Mouse (Mus musculus): ENCODE results near the gene Atp8b2. TPM values are rescaled to one million over a fixed set of nuclear protein-coding genes. Genes with fewer than 3 reads are reported as not detected.

The Atp8b2 gene
- total RNA-seq, 1 experiment, result 41.6 TPM

DNA sequence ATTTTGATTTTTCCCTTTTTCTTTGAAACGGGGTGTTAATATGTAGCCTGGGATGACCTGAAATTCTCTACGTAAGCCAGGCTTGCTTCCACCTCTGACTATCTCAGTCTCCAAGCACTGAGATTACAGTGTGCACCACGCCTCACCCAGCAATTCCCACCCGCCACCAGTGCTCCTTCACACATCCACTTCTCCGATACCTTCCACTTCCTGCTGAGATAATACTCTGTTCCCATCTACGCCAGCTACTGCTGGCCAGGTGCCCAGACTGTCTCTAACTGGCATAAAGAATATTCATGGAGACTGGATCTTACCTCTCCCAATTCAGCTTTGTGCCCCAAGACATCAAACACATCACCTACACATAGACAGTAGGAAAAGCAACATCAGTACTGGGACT lies 14.7 kb downstream of the Atp8b2 start:
- Histone ChIP-seq H3K27ac (ENCODE audit: insufficient read depth, low read depth, low read length, poor library complexity, severe bottlenecking) (no peak overlapping the region), H3K9ac (ENCODE audit: insufficient read depth, low read depth, low read length, poor library complexity, severe bottlenecking) (no peak overlapping the region), H3K4me1 (ENCODE audit: control insufficient read depth in 2 of 2, insufficient read depth in 2 of 2, low read length in 2 of 2, poor library complexity in 1 of 2) (no peaks in the 10 kb centered on the region), H3K4me3 (ENCODE audit: insufficient read depth in 1 of 2, low read depth in 1 of 2, low read length in 2 of 2, poor library complexity in 1 of 2, severe bottlenecking in 1 of 2) (no peak overlapping the region), H3K36me3 (ENCODE audit: control insufficient read depth, insufficient read depth, low read length, poor library complexity, severe bottlenecking) (peaks cover 63% of the 10 kb centered on the region), H3K9me3 (ENCODE audit: control insufficient read depth, insufficient read depth, low read depth, low read length) (no peaks in the 10 kb centered on the region)
- no peak for DNase-seq (ENCODE audit: low read depth, low spot score)
- in situ Hi-C loops (cut with MboI; ENCODE audit: low sequenced_read_pairs in 2 of 2, unreplicated experiment in 2 of 2), result no loop called here
- TF ChIP-seq ZNF384 (IDR thresholded peaks at IDR 0.05; ENCODE audit: low read depth, low read length) (no peak), CHD2 (IDR thresholded peaks at IDR 0.05; ENCODE audit: low read depth, low read length) (no peak), ZC3H11A (IDR thresholded peaks at IDR 0.05; ENCODE audit: borderline replicate concordance, low read depth, low read length) (no peak), MAFK (IDR thresholded peaks at IDR 0.05; ENCODE audit: insufficient read depth, low read depth, low read length) (no peak), HCFC1 (IDR thresholded peaks at IDR 0.05; ENCODE audit: borderline replicate concordance, insufficient read depth, low read length) (no peak)

GRCm38 (mm10) chr3:89948021-89948420 lies 15.3 kb downstream of the Atp8b2 start:
- in situ Hi-C loops (cut with MboI; ENCODE audit: low sequenced_read_pairs in 2 of 2, unreplicated experiment in 2 of 2), result no loop called here
- Histone ChIP-seq H3K9ac (ENCODE audit: insufficient read depth, low read depth, low read length, poor library complexity, severe bottlenecking) (no peak overlapping the region), H3K36me3 (ENCODE audit: control insufficient read depth, insufficient read depth, low read length, poor library complexity, severe bottlenecking) (peaks cover 70% of the 10 kb centered on the region), H3K4me3 (ENCODE audit: insufficient read depth in 1 of 2, low read depth in 1 of 2, low read length in 2 of 2, poor library complexity in 1 of 2, severe bottlenecking in 1 of 2) (no peak overlapping the region), H3K4me1 (ENCODE audit: control insufficient read depth in 2 of 2, insufficient read depth in 2 of 2, low read length in 2 of 2, poor library complexity in 1 of 2) (no peaks in the 10 kb centered on the region), H3K9me3 (ENCODE audit: control insufficient read depth, insufficient read depth, low read depth, low read length) (no peaks in the 10 kb centered on the region), H3K27ac (ENCODE audit: insufficient read depth, low read depth, low read length, poor library complexity, severe bottlenecking) (no peak overlapping the region; the same call in 1 of the 2 replicates)
- no peak for DNase-seq (ENCODE audit: low read depth, low spot score)
- no peak for TF ChIP-seq MAFK (IDR thresholded peaks at IDR 0.05; ENCODE audit: insufficient read depth, low read depth, low read length)
- TF ChIP-seq CHD2 (IDR thresholded peaks at IDR 0.05; ENCODE audit: low read depth, low read length), result no peak
- TF ChIP-seq ZC3H11A (IDR thresholded peaks at IDR 0.05; ENCODE audit: borderline replicate concordance, low read depth, low read length), result no peak

DNA sequence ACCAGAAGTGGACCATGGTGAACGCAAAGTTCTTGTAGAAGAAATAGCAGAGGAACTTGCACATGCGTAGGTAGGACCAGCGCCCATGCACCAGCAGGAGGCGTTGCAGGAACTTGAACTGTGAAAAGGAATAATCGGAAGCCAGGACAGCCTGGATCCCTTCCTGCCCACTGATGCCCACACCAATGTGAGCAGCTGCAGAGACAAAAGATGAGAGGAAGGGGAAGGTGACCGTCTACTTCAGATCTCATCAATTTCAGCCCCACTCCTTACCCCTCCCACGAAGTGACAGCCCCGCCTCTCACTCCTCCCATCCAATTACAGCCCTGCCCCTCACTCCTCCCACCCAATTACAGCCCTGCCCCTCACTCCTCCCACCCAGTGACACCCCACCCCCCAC lies 18.3 kb downstream of the Atp8b2 start:
- Histone ChIP-seq H3K9ac (ENCODE audit: insufficient read depth, low read depth, low read length, poor library complexity, severe bottlenecking) (no peak overlapping the region), H3K9me3 (ENCODE audit: control insufficient read depth, insufficient read depth, low read depth, low read length) (no peaks in the 10 kb centered on the region), H3K36me3 (ENCODE audit: control insufficient read depth, insufficient read depth, low read length, poor library complexity, severe bottlenecking) (peaks cover 76% of the 10 kb centered on the region), H3K4me1 (ENCODE audit: control insufficient read depth in 2 of 2, insufficient read depth in 2 of 2, low read length in 2 of 2, poor library complexity in 1 of 2) (no peaks in the 10 kb centered on the region), H3K4me3 (ENCODE audit: insufficient read depth in 1 of 2, low read depth in 1 of 2, low read length in 2 of 2, poor library complexity in 1 of 2, severe bottlenecking in 1 of 2) (no peak overlapping the region), H3K27ac (ENCODE audit: insufficient read depth, low read depth, low read length, poor library complexity, severe bottlenecking) (no peak overlapping the region)
- no peak for DNase-seq (ENCODE audit: low read depth, low spot score)
- TF ChIP-seq MAFK (IDR thresholded peaks at IDR 0.05; ENCODE audit: insufficient read depth, low read depth, low read length), result no peak
- no peak for TF ChIP-seq CHD2 (IDR thresholded peaks at IDR 0.05; ENCODE audit: low read depth, low read length)
- TF ChIP-seq HCFC1 (IDR thresholded peaks at IDR 0.05; ENCODE audit: borderline replicate concordance, insufficient read depth, low read length), result no peak
- TF ChIP-seq ZC3H11A (IDR thresholded peaks at IDR 0.05; ENCODE audit: borderline replicate concordance, low read depth, low read length), result no peak
- TF ChIP-seq ZNF384 (IDR thresholded peaks at IDR 0.05; ENCODE audit: low read depth, low read length), result no peak
- in situ Hi-C loops (cut with MboI; ENCODE audit: low sequenced_read_pairs in 2 of 2, unreplicated experiment in 2 of 2), result no loop called here

DNA sequence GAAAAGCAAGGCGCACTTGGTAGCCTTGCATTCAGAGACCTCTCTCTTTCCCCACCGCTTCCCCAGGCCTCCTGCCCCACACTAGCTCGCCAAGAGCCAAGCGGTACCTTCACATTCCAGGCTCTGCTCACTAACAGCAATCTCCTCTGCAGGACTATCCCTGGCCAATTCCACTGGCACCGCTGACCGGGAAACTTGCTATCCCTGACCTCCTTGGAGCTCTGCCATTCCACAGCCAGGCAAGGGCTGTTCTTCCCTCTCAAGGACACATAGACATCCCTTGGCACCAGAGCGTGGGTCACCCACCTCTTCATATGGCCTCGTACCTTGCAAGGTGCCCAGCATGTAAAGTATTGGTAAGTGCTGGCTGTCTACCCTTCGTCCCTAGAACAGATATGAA lies 20.4 kb downstream of the Atp8b2 start:
- in situ Hi-C loops (cut with MboI; ENCODE audit: low sequenced_read_pairs in 2 of 2, unreplicated experiment in 2 of 2), result no loop called here
- H3K36me3 ChIP-seq (ENCODE audit: control insufficient read depth, insufficient read depth, low read length, poor library complexity, severe bottlenecking), result peaks cover 61% of the 10 kb centered on the region

DNA sequence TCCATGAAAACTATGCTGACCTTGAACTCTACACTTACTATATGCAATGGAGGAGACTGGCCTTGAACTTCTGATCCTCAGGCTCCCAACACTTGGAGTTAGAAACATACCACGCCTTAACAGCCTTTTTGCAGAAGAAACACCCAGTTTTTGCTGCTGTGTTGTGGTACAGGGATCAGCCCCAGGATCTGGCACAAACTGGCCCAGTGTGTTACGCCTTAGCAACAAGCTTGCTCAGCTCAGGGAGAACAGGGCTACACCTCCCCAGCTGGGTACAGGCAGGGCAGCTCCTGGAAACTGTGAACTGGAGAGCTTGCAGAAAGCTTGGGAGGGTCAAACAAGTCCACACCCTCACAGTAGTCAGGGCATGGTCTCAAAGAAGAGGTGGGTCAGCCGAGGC lies 26.8 kb downstream of the Atp8b2 start:
- Histone ChIP-seq H3K4me3 (ENCODE audit: insufficient read depth in 1 of 2, low read depth in 1 of 2, low read length in 2 of 2, poor library complexity in 1 of 2, severe bottlenecking in 1 of 2) (no peak overlapping the region), H3K9ac (ENCODE audit: insufficient read depth, low read depth, low read length, poor library complexity, severe bottlenecking) (no peak overlapping the region), H3K9me3 (ENCODE audit: control insufficient read depth, insufficient read depth, low read depth, low read length) (no peaks in the 10 kb centered on the region), H3K36me3 (ENCODE audit: control insufficient read depth, insufficient read depth, low read length, poor library complexity, severe bottlenecking) (peaks cover 14% of the 10 kb centered on the region), H3K4me1 (ENCODE audit: control insufficient read depth in 2 of 2, insufficient read depth in 2 of 2, low read length in 2 of 2, poor library complexity in 1 of 2) (no peaks in the 10 kb centered on the region), H3K27ac (ENCODE audit: insufficient read depth, low read depth, low read length, poor library complexity, severe bottlenecking) (no peak overlapping the region)
- TF ChIP-seq HCFC1 (IDR thresholded peaks at IDR 0.05; ENCODE audit: borderline replicate concordance, insufficient read depth, low read length), result no peak
- TF ChIP-seq ZC3H11A (IDR thresholded peaks at IDR 0.05; ENCODE audit: borderline replicate concordance, low read depth, low read length), result no peak
- TF ChIP-seq ZNF384 (IDR thresholded peaks at IDR 0.05; ENCODE audit: low read depth, low read length), result no peak
- no peak for TF ChIP-seq CHD2 (IDR thresholded peaks at IDR 0.05; ENCODE audit: low read depth, low read length)
- TF ChIP-seq MAFK (IDR thresholded peaks at IDR 0.05; ENCODE audit: insufficient read depth, low read depth, low read length), result no peak
- in situ Hi-C loops (cut with MboI; ENCODE audit: low sequenced_read_pairs in 2 of 2, unreplicated experiment in 2 of 2), result no loop called here
- no peak for DNase-seq (ENCODE audit: low read depth, low spot score)

More for the DNA sequence above, 20.4 kb downstream of the Atp8b2 start:
- H3K4me1 ChIP-seq (ENCODE audit: control insufficient read depth in 2 of 2, insufficient read depth in 2 of 2, low read length in 2 of 2, poor library complexity in 1 of 2), result no peaks in the 10 kb centered on the region
- DNase-seq (ENCODE audit: low read depth, low spot score), result no peak
- no peak overlapping the region for H3K9ac ChIP-seq (ENCODE audit: insufficient read depth, low read depth, low read length, poor library complexity, severe bottlenecking)
- H3K27ac ChIP-seq (ENCODE audit: insufficient read depth, low read depth, low read length, poor library complexity, severe bottlenecking), result no peak overlapping the region
- TF ChIP-seq HCFC1 (IDR thresholded peaks at IDR 0.05; ENCODE audit: borderline replicate concordance, insufficient read depth, low read length) (no peak), ZC3H11A (IDR thresholded peaks at IDR 0.05; ENCODE audit: borderline replicate concordance, low read depth, low read length) (no peak), MAFK (IDR thresholded peaks at IDR 0.05; ENCODE audit: insufficient read depth, low read depth, low read length) (no peak), ZNF384 (IDR thresholded peaks at IDR 0.05; ENCODE audit: low read depth, low read length) (no peak), CHD2 (IDR thresholded peaks at IDR 0.05; ENCODE audit: low read depth, low read length) (no peak)
- H3K9me3 ChIP-seq (ENCODE audit: control insufficient read depth, insufficient read depth, low read depth, low read length), result no peaks in the 10 kb centered on the region
- H3K4me3 ChIP-seq (ENCODE audit: insufficient read depth in 1 of 2, low read depth in 1 of 2, low read length in 2 of 2, poor library complexity in 1 of 2, severe bottlenecking in 1 of 2), result no peak overlapping the region

Measured in ES-E14 (cell line).